Mouse (Mus musculus) embryo, embryonic 11.5 days (tissue): ENCODE results near the gene Myom1.
A peak's percentile ranks its signal among the peaks of the same experiment; 100 is the strongest.

Experiments used
- DNase-seq: peaks from one replicate; pipeline ENCODE4 v3.0.0-alpha.2; 2012; ENCODE audit warnings: low read depth, low spot score

Gene Myom1

GRCm38 (mm10) chr17:71057758-71058157 is 55.3 kb downstream of the Myom1 start:
- DNase-seq = no peak

DNA sequence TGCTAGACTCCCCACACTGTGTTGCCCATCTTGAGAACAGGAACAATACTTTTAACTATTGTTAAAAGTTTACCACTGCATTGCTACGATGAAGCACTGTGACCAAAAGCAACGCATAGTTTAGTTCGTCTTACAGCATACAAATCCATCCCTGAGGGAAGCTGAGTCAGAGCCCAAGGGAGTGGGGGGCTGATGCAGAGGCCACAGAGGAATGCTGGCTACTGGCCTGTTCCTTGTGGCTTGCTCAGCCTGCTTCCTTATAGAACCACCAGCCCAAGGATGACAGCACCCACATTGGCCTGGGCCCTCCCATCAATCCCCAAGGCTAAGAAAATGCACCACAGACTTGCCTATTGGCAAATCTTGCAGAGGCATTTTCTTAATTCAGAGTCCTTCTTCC is 56.8 kb downstream of the Myom1 start:
- DNase-seq = no peak

DNA sequence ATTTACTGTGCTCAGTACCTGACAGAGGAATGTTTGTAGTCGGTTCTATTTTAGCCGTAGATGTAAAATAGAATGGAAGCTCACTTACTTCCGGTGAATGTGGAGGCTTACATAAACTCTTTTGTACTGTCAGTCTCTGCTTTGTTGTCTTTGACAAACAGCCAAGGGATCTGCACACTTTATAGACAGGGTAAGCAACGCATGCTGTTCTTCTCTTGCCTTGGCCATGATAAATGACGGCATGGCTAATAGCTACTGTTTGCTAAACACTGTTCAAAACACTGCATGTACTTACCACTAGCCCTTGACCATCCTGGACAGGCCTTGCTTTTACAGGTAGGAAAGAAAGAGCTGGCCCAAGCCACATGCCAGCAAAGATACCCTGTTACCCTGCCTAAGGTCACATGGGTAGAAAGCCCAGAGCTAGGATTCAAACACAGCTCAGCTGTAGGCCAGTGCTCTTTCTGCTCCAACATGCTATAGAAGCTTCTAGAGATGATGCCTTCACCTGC is 59.7 kb downstream of the Myom1 start:
- no peak for DNase-seq

GRCm38 (mm10) chr17:71062870-71063602 is 60.6 kb downstream of the Myom1 start:
- no peak for DNase-seq

GRCm38 (mm10) chr17:71064463-71065014 is 62.1 kb downstream of the Myom1 start:
- DNase-seq = peak; percentile 27

DNA sequence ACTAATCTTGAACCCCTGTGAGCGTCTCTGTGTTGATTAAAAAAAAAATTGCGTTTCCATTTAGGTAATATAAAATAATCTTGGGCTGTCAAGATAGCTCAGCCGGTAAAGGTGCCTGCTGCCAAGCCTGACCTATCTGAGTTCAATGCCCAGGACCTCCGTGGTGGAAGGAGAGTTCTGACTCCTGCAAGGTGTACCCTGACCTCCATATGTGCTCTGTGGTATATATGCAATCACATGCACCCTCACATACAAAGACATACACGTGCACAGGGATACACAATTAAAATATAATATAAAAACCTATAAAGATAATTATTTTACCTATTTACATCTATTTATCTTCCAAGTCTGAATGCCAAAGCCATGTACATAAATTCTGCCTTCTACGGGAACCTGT is 62.7 kb downstream of the Myom1 start:
- no peak for DNase-seq

DNA sequence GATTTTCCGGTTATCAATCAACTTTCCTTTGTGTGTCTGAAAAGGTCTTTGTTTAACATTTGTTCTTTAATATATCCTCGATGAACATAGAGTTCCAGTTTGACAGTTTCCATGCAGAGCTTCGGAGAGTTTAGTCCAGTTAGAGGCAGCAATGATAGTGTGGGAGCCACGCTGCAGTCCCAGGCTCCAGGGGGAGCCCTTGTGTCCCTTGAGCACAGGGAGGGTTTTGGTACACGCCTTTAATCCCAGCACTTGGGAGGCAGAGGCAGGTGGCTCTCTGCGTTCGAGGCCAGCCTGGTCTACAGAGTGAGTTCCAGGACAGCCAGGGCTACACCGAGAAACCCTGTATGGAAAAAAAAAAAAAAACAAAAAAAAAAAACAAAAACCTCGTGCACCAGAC is 66.7 kb downstream of the Myom1 start:
- DNase-seq = no peak

DNA sequence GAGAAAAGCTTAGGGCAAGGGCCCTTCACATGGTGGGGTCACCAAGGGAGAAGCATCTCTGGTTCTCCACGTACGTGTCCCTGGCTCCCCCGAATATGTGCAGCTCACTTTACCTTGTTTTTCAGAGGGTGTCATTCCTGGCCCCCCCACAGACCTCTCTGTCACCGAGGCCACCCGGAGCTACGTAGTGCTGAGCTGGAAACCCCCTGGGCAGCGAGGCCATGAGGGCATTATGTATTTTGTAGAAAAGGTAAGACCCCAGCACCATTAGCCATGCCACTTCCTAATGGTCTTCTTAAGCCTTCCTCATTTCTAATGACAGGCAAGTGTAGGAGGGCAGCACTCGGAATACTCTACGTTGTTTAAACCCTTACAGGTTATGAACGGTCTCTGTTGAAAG is 69.5 kb downstream of the Myom1 start:
- no peak for DNase-seq

GRCm38 (mm10) chr17:71074386-71074785 is 72.0 kb downstream of the Myom1 start:
- no peak for DNase-seq

DNA sequence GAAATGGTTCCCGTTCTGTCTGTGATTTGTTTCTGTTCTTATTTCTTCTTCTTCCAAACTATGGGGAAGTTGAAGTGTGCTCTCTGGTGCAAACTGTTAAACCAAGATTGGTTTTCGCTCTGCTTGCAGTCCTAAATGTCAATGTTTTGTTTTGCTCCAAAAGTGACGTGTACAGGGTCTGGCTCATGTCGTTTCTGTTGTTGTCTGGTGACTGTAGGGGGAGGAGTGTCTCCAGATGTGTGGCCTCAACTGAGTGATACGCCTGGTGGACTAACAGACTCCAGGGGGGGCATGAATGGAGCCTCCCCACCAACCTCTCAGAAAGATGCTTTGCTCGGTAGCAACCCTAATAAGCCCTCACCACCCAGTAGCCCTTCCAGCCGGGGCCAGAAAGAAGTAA is 79.6 kb downstream of the Myom1 start:
- no peak for DNase-seq

DNA sequence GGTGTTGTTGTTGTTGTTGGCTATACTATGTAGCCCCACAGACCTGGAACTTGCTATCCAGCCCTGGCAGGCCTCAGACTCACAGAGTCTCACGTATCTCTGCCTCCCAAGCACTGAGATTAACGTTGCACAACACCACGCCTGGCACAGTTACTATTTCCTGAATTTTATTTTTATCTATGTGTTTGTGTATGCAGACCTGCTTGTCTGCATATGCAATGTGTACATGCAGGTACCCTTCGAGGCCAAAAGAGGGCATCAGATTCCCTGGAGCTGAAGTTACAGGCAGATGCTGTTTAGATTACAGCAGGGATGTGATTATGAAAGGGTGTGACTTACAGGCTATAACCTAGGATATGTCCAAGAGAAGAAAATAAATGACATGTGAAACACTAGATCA is 84.5 kb downstream of the Myom1 start:
- DNase-seq = no peak

DNA sequence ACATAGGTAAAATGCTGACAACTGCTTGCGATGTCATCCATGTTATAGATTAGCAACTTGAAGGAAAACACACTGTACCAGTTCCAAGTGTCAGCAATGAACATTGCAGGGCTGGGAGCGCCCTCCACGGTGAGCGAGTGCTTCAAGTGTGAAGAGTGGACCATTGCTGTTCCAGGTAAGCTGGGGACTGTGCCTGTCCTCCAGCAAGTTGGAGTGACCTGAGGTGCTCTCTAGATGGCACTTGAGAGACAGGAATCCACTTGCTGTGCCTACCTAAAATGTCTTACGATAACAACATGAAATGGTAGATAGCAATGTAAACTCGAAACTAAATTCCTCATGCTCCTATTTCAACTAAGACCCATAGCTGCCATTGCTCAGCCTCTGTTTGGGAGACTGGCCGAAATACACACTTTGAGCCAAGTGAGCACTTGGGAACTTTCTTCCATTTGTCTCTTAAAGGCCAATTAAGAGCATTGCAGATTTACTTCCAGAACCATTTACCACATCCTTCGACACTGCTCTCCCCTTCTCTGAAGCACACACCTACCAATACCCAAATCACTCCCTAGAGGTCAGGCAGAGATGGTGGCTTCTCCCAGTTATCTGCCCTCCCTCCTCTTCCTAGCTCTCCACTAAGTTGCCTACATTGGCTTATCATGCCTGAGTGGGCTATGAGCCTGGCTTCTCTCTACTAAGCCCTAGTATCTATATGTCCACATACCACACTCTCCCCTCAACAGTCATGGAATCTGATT is 85.1 kb downstream of the Myom1 start:
- DNase-seq = no peak

DNA sequence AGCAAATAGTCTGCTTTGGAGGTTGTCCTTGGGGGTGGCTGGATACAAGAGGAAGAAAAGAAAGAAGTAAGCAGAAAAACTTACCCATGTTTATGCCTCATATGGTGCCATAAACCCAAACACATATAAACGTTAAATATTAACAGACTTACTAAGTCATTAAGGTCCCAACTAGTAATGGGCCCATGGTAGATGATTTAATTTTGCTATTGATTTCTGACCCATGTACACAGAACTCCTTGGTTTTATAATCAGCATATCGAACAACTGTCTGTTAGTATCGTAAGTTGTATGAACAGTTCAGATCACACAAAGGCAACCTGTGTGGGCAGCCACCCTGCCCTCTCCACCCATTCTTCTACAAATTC is 85.7 kb downstream of the Myom1 start:
- no peak for DNase-seq

- DNase-seq = no peak
Observed at GRCm38 (mm10) chr17:71088991-71089434, 86.6 kb downstream of the Myom1 start.

GRCm38 (mm10) chr17:71089781-71090480 is 87.5 kb downstream of the Myom1 start:
- no peak for DNase-seq

DNA sequence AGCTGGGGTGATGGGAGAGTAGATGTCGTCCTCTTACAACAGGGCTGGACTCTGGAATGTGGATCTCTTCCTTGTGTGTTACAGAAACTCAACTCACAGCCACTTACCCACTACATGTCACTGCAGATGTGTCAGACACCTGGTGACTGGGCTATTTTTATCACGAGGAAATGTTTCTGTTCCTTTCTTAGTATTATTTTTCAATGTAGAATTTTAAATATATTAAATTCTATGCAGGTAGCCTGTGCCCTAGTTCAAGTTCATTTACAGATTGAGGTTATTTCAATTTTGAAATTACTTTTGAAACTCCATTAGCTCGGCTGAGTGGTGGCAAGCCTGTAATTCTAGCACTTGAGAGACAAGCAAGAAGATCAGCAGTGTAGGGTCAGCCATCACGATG is 88.6 kb downstream of the Myom1 start:
- no peak for DNase-seq

DNA sequence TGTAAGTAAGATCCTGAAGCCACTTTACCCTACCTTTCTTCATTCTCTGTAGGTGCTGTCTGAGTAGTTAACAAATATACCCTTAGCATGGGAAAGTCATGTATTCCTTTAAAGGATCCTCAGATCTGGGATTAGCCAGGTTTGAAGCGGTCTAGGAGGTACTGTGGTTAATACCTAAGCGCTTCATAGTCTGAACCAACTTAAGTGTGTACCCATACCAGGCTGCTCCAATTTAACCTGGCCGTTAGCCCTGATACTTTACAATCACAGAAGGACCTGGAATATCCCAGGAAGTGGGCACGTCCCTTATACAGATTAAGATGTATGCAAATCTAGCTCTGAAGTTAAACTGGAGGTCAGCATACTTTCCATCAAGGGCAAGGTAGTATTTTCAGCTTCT is 89.9 kb downstream of the Myom1 start:
- DNase-seq = no peak

DNA sequence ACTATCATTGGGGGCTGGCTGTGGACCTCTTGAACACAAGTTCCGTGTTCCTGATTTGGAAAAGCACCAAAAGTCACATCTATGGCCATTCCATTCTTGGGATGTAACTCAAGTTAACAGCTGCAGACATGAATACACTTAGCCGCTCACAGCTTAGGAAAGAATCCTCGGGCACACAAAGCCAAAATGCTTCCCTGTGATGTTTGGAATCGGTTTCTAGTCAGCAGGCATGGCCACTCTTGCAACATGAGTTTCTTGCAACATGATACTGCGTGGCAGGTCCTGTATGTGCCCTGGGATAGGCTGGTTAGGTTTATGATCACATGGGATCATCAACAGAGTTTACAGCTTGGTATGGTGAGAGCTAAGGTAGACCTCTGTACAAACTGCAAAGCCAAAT is 91.4 kb downstream of the Myom1 start:
- DNase-seq = no peak

DNA sequence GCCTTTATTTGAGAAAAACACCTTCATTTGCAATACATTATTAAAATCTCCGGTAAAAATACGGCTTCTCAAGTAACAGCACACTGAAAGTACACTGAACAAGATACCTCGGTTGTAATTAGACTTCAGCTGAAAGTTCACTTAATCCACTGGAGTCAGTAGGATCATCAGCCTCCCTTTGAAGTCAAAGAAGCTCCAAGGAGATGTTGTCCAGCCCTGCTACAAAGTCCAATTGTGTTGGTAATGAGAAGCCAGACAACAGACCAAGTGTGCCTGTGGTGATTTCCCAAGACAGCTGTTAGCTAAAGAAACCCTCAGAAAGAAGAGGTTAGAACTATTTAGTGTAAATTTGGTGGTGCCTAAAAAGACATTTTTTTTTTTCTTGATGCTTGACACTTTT is 92.0 kb downstream of the Myom1 start:
- DNase-seq = no peak

GRCm38 (mm10) chr17:71096557-71097208 is 94.2 kb downstream of the Myom1 start:
- DNase-seq = no peak

GRCm38 (mm10) chr17:71097209-71097597 is 94.8 kb downstream of the Myom1 start:
- no peak for DNase-seq

DNA sequence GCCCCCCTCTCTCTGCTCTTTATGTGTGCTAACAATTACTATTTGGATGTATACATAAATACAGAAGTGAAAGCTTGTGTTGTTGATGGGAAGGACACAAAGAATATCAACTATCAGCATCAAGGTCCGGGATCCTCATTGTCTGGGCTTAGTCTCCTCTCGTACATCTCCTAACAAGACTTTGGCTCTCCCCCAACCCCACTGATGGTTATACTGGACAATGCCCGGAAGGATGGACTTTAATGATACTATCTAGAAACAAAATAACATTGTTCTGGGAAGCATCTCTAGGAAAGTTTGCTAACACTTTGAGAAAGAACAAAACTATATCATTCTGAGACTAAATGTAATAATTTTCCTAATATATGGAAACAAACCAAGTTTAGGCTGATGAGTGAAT is 96.2 kb downstream of the Myom1 start:
- no peak for DNase-seq
